Mouse (Mus musculus) neutrophil, adult 5-6 weeks (primary cell): Measurements from ENCODE around the gene Srsf10. TPM values are rescaled to one million over a fixed set of nuclear protein-coding genes. Genes with fewer than 3 reads are reported as not detected.

ENCODE experiments used
- ATAC-seq: fragments of 151-379, 151-347 bp; 2 replicates; pipeline ENCODE4 v1.8.0; 2017; ENCODE audit warnings: mild to moderate bottlenecking, moderate TSS enrichment; ENCODE audit not compliant: insufficient number of reproducible peaks, poor library complexity, low FRiP score, severe bottlenecking; ENCODE audit errors: extremely low read depth
- total RNA-seq: library from RNA; stranded (forward); fragments of 200-1000 nt; gene quantifications from 2 replicates; pipeline ENCODE4 v1.2.3, GENCODE M21; 2017

Gene Srsf10
- 306 and 325 TPM in 2 replicates for total RNA-seq

DNA sequence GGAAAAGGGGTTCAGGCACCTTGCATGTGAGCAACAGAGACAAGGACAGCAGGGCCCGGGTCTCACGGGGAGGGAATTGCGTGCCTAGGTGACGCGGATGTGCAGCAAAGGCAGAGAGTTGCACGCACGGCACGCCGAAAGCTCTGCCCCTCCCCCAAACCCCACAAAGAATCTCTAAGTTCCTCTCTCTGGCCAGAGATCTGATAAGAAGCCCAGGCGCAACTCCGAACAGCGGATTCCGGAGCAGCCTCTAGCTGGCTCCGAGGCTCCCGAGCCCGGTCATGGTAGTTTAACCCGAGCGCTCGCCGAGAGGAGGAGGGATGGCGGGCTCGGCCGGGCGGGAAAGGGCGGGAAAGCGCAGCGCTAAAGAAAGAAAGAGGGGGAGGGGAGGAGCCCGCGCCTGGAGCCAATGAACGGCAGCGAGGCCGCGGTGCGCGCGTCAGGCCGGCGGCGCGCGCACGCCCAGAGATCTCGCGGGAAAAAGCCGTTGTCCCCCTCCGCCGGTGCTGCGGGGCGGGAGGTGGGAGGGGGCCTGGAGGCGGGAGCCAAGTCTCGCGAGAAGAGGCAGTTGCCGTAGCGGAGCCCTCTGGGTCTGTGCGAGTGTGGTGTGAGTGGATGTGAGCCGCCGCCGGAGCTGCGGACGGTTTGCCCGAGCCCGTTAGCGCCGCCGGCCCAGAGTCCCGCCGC is at the start of gene Srsf10:
Gene Srsf10, plus strand, starts transcription at position 212 of the 687 bp plus-strand sequence.
- peak; percentile 87 for ATAC-seq

DNA sequence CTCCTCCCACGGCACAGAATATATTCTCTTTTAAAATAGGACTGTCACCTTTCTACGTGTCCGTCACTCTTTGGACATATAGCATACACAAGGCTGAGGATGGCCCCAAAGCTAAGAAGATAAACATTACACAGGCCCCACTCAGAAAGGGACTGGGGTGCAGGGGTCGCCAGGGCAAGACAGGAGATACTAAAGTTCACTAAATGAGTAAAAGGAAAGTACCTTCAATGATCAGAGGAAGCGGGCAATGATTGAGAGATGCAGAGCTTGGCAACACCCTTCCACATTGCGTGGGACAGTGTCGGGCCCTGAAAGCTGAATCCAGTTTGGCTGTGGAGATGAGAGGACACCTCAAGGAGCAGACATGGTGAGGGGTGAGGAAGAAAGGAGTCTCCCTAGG is 40.7 kb upstream of the Srsf10 start:
- ATAC-seq = no peak

- peak; percentile 46; the same call in 1 of the 2 replicates for ATAC-seq
Observed at GRCm38 (mm10) chr4:135816905-135817622, 38.5 kb upstream of the Srsf10 start.

- ATAC-seq = no peak
Observed at GRCm38 (mm10) chr4:135818366-135818765, 37.2 kb upstream of the Srsf10 start.

- ATAC-seq = 0 out of 2 replicates have a peak, but pooled peaks have one; percentile 7
Observed at GRCm38 (mm10) chr4:135819826-135820526, 35.6 kb upstream of the Srsf10 start.

GRCm38 (mm10) chr4:135821772-135822171 is 33.8 kb upstream of the Srsf10 start:
- no peak for ATAC-seq

GRCm38 (mm10) chr4:135823298-135823697 is 32.2 kb upstream of the Srsf10 start:
- no peak for ATAC-seq

DNA sequence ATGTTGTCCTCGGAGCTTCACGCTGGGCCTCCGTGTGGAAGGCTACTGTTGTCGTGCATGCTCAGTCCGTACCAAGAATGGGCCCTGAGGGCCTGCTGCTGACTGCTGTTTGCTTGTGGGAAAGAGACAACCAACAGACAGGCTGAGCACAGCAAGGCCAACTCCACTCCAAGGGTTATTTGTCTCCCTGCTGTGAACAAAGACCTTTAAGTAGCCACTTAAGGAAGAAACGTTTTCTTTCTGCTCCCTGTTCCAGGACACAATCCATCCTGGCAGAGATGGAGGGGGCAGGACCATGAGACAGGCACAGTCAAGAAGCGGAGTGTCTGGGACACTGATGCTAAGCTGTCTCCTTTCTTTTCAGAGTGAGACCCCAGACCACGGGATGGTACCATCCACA is 31.3 kb upstream of the Srsf10 start:
- no peak for ATAC-seq

GRCm38 (mm10) chr4:135828491-135828890 is 27.1 kb upstream of the Srsf10 start:
- ATAC-seq = no peak

DNA sequence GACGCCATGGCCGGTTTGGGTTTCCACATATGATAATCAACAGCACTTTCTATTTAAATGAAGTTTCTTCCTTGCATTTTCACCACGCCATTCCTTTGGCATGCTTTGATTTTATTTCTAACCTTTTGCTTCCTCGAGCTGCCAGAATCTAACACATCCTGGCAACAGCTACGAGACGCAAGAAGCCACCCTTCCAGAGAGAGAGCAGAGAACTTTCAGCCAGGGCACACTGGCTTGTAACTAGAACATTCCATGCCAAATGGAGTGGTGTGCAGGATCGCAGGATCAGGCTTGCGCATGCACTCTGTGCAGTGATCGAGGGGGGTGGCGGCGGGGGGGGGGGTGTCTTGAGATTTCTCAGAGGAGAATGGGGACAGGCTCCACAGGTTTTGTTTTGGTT is 23.5 kb upstream of the Srsf10 start:
- no peak for ATAC-seq

DNA sequence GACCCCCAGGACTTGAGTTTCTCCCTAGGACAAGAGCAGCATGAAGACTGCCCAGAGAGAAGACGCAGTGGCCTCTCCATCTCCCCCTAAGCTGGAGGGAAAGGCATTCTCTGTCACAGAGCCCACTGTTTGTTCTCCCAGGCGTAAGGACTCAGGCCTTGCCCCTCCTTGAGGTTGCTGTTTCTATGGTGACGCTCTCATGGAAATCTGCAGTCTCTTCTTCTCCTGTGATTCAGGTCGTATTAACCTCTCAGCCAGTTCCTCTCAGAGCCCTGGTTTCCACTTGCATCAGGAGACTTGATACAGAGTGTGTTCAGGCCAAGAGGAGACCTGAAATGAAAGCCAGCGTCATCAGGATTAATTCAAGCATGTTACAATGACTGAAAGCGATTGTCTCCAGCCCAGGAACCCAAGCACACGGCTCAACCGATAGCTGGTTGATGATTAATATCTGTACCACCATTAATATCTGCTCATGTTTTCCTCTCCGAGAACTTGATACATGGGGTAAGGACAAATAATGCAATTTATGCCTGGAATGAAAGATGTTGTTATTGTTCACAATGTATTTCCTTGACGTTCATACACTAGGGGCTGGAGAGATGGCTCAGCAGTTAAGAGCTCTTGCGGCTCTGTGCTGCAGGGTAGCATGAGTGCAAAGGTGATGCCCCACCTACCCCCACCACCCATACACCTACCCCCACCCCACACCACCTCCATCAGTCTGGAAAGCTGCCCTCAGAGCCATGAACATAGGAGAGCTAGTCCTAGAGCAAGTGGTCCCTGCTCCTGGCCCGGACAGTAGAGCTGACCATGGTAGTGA is 22.0 kb upstream of the Srsf10 start:
- ATAC-seq = no peak

GRCm38 (mm10) chr4:135834124-135834717 is 21.3 kb upstream of the Srsf10 start:
- ATAC-seq = no peak

- no peak for ATAC-seq
Observed at GRCm38 (mm10) chr4:135838925-135839292, 16.6 kb upstream of the Srsf10 start.

DNA sequence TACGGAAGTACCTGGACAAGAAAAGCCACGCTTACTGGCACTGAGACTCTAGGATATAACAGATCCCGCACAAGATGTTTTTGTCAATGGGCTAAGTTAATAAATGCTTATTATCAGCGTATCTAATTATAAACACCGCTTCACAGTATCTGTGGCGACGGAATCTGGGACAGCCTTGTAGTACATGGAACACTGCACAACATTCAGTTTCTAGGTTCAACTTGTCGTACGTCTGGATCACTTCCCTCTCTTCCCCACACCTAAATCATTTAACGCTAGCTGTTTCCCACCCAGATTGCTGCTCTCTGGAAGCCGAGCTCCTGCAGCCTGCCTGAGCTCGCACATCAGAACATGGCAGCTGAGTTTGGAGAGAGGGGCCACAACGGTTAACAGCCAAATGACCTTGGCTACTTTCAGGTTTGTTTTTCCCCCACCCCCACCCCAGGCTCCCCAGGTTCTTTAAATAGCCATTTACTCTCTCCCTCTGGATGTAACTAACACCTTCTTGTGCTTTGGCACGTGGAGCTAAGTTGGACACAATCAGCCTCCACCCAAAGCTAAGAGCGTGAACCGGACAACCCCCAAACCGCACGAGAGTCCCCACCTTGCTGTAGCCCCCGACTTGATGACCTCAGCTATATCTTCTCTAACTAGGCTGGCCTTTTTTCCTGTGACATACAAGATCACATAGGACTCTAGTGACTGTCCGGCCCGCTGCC is 16.1 kb upstream of the Srsf10 start:
- ATAC-seq = no peak

DNA sequence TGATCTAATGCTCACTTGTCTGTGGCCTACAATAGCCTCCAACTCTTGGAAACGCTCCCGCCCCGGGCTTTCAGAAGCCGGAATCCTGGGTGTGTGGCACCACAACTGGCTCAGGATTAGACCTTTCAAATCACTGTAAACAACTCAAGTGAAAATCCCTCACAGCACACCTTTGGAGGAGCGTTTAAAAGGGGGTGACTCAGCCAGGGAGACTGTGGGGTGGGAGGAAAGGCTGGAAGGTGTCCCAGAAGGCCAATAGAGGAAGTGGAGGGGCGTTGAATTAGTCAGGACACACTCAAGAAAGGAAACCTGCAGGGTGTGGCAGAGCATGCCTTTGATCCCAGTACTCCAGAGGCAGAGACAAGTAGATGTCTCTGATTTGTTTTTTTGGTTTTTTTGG is 11.1 kb upstream of the Srsf10 start:
- no peak for ATAC-seq

DNA sequence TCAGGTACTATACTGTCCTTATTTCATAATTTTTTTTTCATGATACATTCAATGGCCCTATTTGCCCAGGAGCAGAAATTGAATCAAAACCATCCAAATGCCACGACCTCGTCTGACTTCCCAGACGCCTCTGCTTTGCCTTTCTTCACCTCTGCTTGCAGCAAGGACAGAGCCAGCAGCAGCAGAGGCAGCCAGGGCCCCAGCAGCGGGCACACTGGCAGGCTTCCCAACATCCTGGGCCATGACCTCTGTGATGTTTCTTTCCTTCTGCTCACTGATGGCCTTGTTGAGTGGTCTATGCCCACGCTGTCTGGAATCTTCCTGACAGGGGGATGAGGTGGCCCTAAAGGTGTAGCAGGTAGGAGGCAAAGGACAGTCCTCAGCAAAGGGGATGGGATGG is 8.0 kb upstream of the Srsf10 start:
- ATAC-seq = no peak

GRCm38 (mm10) chr4:135850411-135851095 is 5.0 kb upstream of the Srsf10 start:
- ATAC-seq = no peak

GRCm38 (mm10) chr4:135851942-135852341 is 3.6 kb upstream of the Srsf10 start:
- no peak for ATAC-seq
